Mouse (Mus musculus) midbrain, embryonic 14.5 days (tissue): ENCODE data around the gene Calcoco1. TPM values are rescaled to one million over a fixed set of nuclear protein-coding genes. Genes with fewer than 3 reads are reported as not detected.

Experiments
- ATAC-seq: fragments of 200-750 bp; cut with Nextera tagmentation; 2 replicates; pipeline ENCODE4 v1.8.0; 2017; ENCODE audit warnings: moderate number of reproducible peaks, moderate library complexity; ENCODE audit not compliant: low FRiP score, low TSS enrichment
- DNase-seq: peaks from one replicate; pipeline ENCODE4 v3.0.0-alpha.2; 2015
- H3K27ac ChIP-seq: fragments of 300-500 bp; sonication (generic); replicated peaks from 2 replicates; pipeline ENCODE4 v1.5.1; 2014; ENCODE audit warnings: mild to moderate bottlenecking, low read depth, low read length, moderate library complexity
- H3K27me3 ChIP-seq: fragments of 300-500 bp; sonication (generic); 2 replicates; pipeline ENCODE4 v1.6.1; 2014; ENCODE audit warnings: low read length, control low read depth, mixed read lengths; ENCODE audit not compliant: control insufficient read depth, insufficient read depth
- H3K36me3 ChIP-seq: fragments of 300-500 bp; sonication (generic); 2 replicates; pipeline ENCODE4 v1.6.1; 2014; ENCODE audit warnings: low read length, control low read depth; ENCODE audit not compliant: control insufficient read depth, insufficient read depth
- H3K4me1 ChIP-seq: fragments of 300-500 bp; sonication (generic); 2 replicates; pipeline ENCODE4 v1.6.1; 2014; ENCODE audit warnings: mild to moderate bottlenecking, antibody characterized with exemption, low read length, control low read depth; ENCODE audit not compliant: control insufficient read depth, insufficient read depth
- H3K4me2 ChIP-seq: fragments of 300-500 bp; sonication (generic); 2 replicates; pipeline ENCODE4 v1.6.1; 2014; ENCODE audit warnings: mild to moderate bottlenecking, low read length, moderate library complexity
- H3K4me3 ChIP-seq: fragments of 300-500 bp; sonication (generic); replicated peaks from 2 replicates; pipeline ENCODE4 v1.5.1; 2014; ENCODE audit warnings: low read depth, low read length
- H3K9ac ChIP-seq: fragments of 300-500 bp; sonication (generic); replicated peaks from 2 replicates; pipeline ENCODE4 v1.6.1; 2014; ENCODE audit warnings: mild to moderate bottlenecking, low read length, moderate library complexity
- H3K9me3 ChIP-seq: fragments of 300-500 bp; sonication (generic); 2 replicates; pipeline ENCODE4 v1.6.1; 2016; ENCODE audit warnings: low read length, control low read depth, mixed read lengths; ENCODE audit not compliant: control insufficient read depth
- WGBS: fragments of 180-500 bp; shearing (Covaris S2); extraction: QIAGEN DNeasy Blood & Tissue Kit; methylation state at CpG from one replicate; pipeline ENCODE4 v1.1.7; 2014; 5-methylcytosine and 5-hydroxymethylcytosine counted together
- polyA plus RNA-seq: library from polyadenylated mRNA; unstranded; fragments of >200 nt; fragmentation: Nextera tagmentation; extraction: Ambion mirVana; gene quantifications from 2 replicates; pipeline ENCODE4 v1.2.1, GENCODE M21; 2014

The Calcoco1 gene
- polyA plus RNA-seq, 1 experiment from 2014 or later = 36.5 TPM

DNA sequence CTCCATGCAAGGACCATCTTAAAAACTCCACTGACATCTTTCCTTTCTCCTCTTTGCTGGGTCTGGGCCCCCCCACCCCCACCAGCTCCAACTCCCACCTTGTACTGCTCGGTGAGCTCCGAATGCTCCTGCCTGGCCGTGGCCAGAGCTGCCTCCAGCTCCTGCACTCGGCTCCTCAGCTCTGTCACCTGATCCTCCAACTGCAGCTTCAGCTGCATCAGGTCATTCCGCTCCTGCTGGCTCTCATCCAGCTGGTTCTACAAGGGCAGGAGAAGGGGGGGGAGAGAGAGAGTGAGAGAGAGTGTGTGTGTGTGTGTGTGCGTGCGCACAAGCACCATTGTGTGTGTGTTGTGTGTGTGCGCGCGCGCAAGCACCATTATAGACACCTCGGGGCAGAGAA is 5.8 kb downstream of the Calcoco1 start:
- H3K36me3 ChIP-seq = peaks cover 78% of the 10 kb centered on the region
- no peaks in the 10 kb centered on the region for H3K9me3 ChIP-seq
- no peak for DNase-seq
- 77% methylated on average over 12 of the region's 12 CpGs for WGBS
- no peak overlapping the region for H3K9ac ChIP-seq
- peaks cover 5% of the 10 kb centered on the region for H3K4me1 ChIP-seq
- H3K27ac ChIP-seq = no peak overlapping the region
- H3K4me2 ChIP-seq = no peak overlapping the region
- no peak overlapping the region for H3K4me3 ChIP-seq
- no peak for ATAC-seq
- H3K27me3 ChIP-seq = no peaks in the 10 kb centered on the region

- DNase-seq (no peak), ATAC-seq (no peak)
- Histone ChIP-seq H3K9ac (no peak overlapping the region), H3K4me1 (0 out of 2 replicates have a peak, but pooled peaks cover 9% of the 10 kb centered on the region), H3K27ac (no peak overlapping the region), H3K27me3 (no peaks in the 10 kb centered on the region), H3K36me3 (peaks cover 62% of the 10 kb centered on the region), H3K4me2 (no peak overlapping the region), H3K4me3 (no peak overlapping the region), H3K9me3 (no peaks in the 10 kb centered on the region)
- whole genome bisulfite sequencing = 77% methylated on average over 6 of the region's 6 CpGs
These were observed 14.2 kb downstream of the Calcoco1 start for GRCm38 (mm10) chr15:102707736-102708269.

DNA sequence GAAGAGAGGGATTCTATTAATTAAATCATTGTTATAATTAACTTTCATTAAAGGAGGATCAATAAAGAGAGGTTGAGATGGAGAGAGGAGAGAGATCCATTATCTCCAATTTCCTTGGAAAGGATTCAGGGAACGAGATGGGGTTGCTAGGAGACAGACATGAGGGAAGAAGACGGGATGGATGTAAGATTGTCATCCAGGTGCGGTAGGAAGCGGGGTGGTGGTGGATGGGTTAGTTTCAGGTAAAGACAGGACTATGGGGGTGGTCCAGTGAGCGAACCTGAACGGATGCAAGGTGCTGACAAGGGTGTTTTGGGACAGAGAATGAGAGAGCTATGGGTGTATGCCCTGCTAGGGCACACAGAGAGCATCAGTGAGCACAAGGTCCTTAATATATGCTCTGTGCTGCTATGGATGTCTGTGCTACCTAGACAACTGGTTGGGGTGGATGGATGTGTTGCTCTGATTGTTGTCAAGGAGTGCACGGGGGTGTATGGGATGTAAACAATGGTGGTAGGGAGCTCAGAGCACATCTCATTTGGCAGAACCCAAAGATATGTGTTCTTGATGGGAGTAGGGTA is 16.0 kb downstream of the Calcoco1 start:
- no peaks in the 10 kb centered on the region for H3K9me3 ChIP-seq
- no peak overlapping the region for H3K4me3 ChIP-seq
- H3K9ac ChIP-seq = no peak overlapping the region
- H3K36me3 ChIP-seq = peaks cover 44% of the 10 kb centered on the region
- DNase-seq (no peak), ATAC-seq (no peak; the same call in 1 of the 2 replicates)
- H3K4me1 ChIP-seq = 0 out of 2 replicates have a peak, but pooled peaks cover 9% of the 10 kb centered on the region
- peak overlapping the region; percentile 49; the same call in 1 of the 2 replicates for H3K27ac ChIP-seq
- H3K4me2 ChIP-seq = no peak overlapping the region
- H3K27me3 ChIP-seq = no peaks in the 10 kb centered on the region
- 65% methylated on average over 7 of the region's 7 CpGs for WGBS

DNA sequence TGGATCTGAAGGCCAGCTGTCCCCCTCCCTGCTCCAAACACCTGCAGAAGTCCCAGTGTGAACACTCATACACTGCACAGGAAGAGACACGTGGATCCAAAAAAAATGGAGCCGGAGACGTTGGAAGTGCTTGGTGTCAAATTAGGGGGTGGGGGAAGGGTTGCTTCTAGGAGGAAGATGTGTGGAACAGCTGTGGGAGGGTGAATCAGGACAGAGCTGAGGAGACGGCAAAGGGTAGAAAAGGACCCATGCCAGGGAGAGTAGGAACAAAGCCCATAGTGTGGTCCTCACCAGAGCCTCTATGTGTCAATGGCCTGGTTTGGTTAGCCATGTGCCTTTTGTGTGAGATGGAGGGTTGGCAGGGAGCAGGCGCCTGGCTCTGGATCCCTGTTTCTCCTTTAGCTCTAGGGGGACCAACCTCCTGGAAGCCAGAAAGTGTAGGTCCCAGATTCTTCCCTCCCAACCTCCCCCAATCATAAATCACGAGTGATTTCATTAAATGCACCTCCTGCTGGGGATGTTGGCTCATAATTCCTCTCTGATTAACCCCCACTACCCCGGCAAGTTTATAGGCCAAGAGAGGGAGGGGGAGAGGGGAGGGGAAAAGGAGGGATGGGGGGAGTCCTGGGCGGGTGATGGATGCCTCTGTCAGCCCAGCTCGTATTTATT is 16.6 kb downstream of the Calcoco1 start:
- H3K4me1 ChIP-seq = 0 out of 2 replicates have a peak, but pooled peaks cover 9% of the 10 kb centered on the region
- H3K9ac ChIP-seq = no peak overlapping the region
- H3K27ac ChIP-seq = peak overlapping the region; percentile 49
- ATAC-seq = no peak
- H3K4me2 ChIP-seq = no peak overlapping the region
- peak; percentile 35 for DNase-seq
- H3K36me3 ChIP-seq = peaks cover 37% of the 10 kb centered on the region
- no peaks in the 10 kb centered on the region for H3K27me3 ChIP-seq
- WGBS = 50% methylated on average over 9 of the region's 9 CpGs
- H3K9me3 ChIP-seq = no peaks in the 10 kb centered on the region
- no peak overlapping the region for H3K4me3 ChIP-seq

DNA sequence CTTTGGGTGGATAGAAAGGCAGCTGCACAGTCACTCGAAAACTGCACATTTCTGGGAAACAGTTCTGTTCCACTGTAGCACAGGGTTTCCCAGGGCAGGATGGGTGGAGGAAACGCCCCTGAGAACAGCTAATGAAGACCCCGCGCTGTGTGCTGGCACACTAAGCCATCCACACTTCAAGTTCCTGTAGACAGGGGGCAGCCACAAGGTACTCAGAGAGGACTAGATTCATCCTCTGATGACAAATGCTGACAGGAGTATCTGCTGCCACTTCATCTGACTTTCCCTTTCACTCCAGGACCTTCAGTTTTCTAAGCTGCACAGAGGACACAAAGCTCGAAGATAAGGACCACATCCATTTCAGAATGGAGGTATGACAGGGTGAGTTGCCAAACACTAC is 17.2 kb downstream of the Calcoco1 start:
- H3K4me2 ChIP-seq = no peak overlapping the region
- no peak for ATAC-seq
- H3K27me3 ChIP-seq = no peaks in the 10 kb centered on the region
- H3K9me3 ChIP-seq = no peaks in the 10 kb centered on the region
- H3K36me3 ChIP-seq = peaks cover 33% of the 10 kb centered on the region
- H3K4me1 ChIP-seq = 0 out of 2 replicates have a peak, but pooled peaks cover 9% of the 10 kb centered on the region
- H3K27ac ChIP-seq = peak overlapping the region; percentile 49; the same call in 1 of the 2 replicates
- H3K9ac ChIP-seq = no peak overlapping the region
- 75% methylated on average over 5 of the region's 5 CpGs for WGBS
- DNase-seq = no peak
- H3K4me3 ChIP-seq = no peak overlapping the region

DNA sequence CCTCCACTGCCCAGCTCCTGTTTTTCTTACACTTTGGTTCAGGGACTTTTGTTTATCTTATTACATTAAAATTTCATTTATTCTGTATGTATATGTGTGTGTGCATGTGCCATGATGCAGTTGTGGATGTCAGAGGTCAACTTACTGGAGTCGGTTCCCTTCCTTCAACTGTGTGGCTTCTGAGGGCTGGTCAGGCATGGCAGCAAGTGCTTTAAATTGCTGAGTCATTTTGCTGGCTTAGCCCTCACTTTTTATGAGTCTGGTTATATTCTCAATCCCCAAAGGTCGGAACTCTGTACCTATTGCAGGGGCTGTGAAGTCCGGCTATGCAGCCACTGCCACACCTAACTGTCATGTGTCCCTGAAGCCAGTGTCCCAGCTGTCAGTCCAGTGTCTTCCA is 19.0 kb downstream of the Calcoco1 start:
- no peak for DNase-seq
- no peaks in the 10 kb centered on the region for H3K9me3 ChIP-seq
- no peak overlapping the region for H3K9ac ChIP-seq
- no peak overlapping the region for H3K4me2 ChIP-seq
- no peak overlapping the region for H3K4me3 ChIP-seq
- H3K27me3 ChIP-seq = peaks cover 5% of the 10 kb centered on the region
- WGBS = 84% methylated on average over 3 of the region's 3 CpGs
- H3K27ac ChIP-seq = no peak overlapping the region
- 0 out of 2 replicates have a peak, but pooled peaks cover 9% of the 10 kb centered on the region for H3K4me1 ChIP-seq
- ATAC-seq = no peak
- peaks cover 15% of the 10 kb centered on the region for H3K36me3 ChIP-seq

GRCm38 (mm10) chr15:102698193-102698592 is 23.8 kb downstream of the Calcoco1 start:
- Histone ChIP-seq H3K4me3 (no peak overlapping the region), H3K27ac (no peak overlapping the region), H3K9me3 (no peaks in the 10 kb centered on the region), H3K4me2 (no peak overlapping the region), H3K9ac (no peak overlapping the region), H3K4me1 (peaks cover 13% of the 10 kb centered on the region; the same call in 1 of the 2 replicates), H3K36me3 (no peaks in the 10 kb centered on the region), H3K27me3 (peaks cover 48% of the 10 kb centered on the region)
- DNase-seq (peak; percentile 87), ATAC-seq (peak; percentile 6; the same call in 1 of the 2 replicates)
- WGBS = 2% methylated on average over 11 of the region's 11 CpGs

DNA sequence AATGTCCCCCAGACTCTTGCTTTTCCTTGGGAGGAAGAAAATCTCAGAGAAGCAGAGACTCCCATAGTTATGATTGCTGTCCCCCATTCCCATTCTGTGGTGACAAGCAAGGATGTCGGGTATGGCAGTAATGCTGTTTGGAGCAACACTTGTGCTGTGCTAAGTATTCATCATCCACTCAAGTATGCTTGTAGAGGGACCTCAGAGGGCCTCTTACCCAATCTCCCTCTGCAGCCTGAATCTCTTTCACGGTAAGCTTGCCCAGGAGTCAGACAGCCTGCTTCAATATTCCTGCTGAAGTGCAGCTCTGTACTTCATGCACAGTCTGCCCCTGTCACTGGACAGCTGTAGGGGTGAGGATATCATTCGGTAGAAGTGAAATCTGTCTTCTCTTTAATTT is 25.1 kb downstream of the Calcoco1 start:
- DNase-seq (no peak), ATAC-seq (no peak)
- WGBS = 42% methylated on average over 3 of the region's 3 CpGs
- Histone ChIP-seq H3K4me2 (no peak overlapping the region), H3K4me3 (no peak overlapping the region), H3K9ac (no peak overlapping the region), H3K36me3 (no peaks in the 10 kb centered on the region), H3K4me1 (peaks cover 21% of the 10 kb centered on the region; the same call in 1 of the 2 replicates), H3K9me3 (no peaks in the 10 kb centered on the region), H3K27ac (no peak overlapping the region), H3K27me3 (peaks cover 48% of the 10 kb centered on the region)
